Mouse (Mus musculus) MEL (cell line): ENCODE results near the gene Sema4f. TPM values are rescaled to one million over a fixed set of nuclear protein-coding genes. Genes with fewer than 3 reads are reported as not detected.
A peak's percentile ranks its signal among the peaks of the same experiment; 100 is the strongest.

ENCODE experiments used
- DNase-seq: peaks from one replicate; pipeline ENCODE4 v3.0.0; 2011; ENCODE audit warnings: low read depth, low spot score
- H3K27ac ChIP-seq: 2 replicates; pipeline ENCODE4 v1.5.1; 2012; ENCODE audit warnings: low read depth, mild to moderate bottlenecking, control low read depth, low read length, moderate library complexity; ENCODE audit not compliant: control insufficient read depth
- H3K27me3 ChIP-seq, 2 experiments: fragments of 150-350 bp in 1 of 2; sonication (generic) in 1 of 2; 2 replicates each; pipeline ENCODE4 v1.6.1; 2012; ENCODE audit warnings: low read length in 2 of 2, mild to moderate bottlenecking in 2 of 2, improper control_type of control experiment in 1 of 2, moderate library complexity in 1 of 2; ENCODE audit not compliant: insufficient read depth in 2 of 2, control insufficient read depth in 1 of 2
- H3K36me3 ChIP-seq, 2 experiments: 2 replicates each; pipeline ENCODE4 v1.6.1; 2012 to 2014; ENCODE audit warnings: low read length in 2 of 2, improper control_type of control experiment in 1 of 2, inconsistent platforms in 1 of 2, mild to moderate bottlenecking in 1 of 2; ENCODE audit not compliant: insufficient read depth in 2 of 2, control insufficient read depth in 1 of 2
- H3K4me1 ChIP-seq, 2 experiments: fragments of 150-350 bp in 1 of 2; sonication (generic) in 1 of 2; 2 replicates each; pipeline ENCODE4 v1.6.1; 2012; ENCODE audit warnings: low read length in 2 of 2, improper control_type of control experiment in 1 of 2, mild to moderate bottlenecking in 1 of 2; ENCODE audit not compliant: insufficient read depth in 2 of 2, control insufficient read depth in 1 of 2
- H3K4me3 ChIP-seq, 2 experiments: fragments of 150-350 bp in 1 of 2; sonication (generic) in 1 of 2; 2 replicates each; pipeline ENCODE4 v1.5.1; 2012; ENCODE audit warnings: low read depth in 2 of 2, low read length in 2 of 2, mild to moderate bottlenecking in 2 of 2, moderate library complexity in 2 of 2, control low read depth in 1 of 2, improper control_type of control experiment in 1 of 2; ENCODE audit not compliant: control insufficient read depth in 1 of 2, insufficient read depth in 1 of 2
- H3K79me2 ChIP-seq: 2 replicates; pipeline ENCODE4 v1.6.1; 2012; ENCODE audit warnings: mild to moderate bottlenecking, low read length, moderate library complexity; ENCODE audit not compliant: control insufficient read depth, poor library complexity, insufficient read depth
- H3K9ac ChIP-seq: 2 replicates; pipeline ENCODE4 v1.6.1; 2012; ENCODE audit warnings: low read depth, mild to moderate bottlenecking, control low read depth, low read length, moderate library complexity; ENCODE audit not compliant: control insufficient read depth, poor library complexity, severe bottlenecking
- H3K9me3 ChIP-seq: fragments of 150-350 bp; sonication (generic); replicated peaks from 2 replicates; pipeline ENCODE4 v1.6.1; 2012; ENCODE audit warnings: mild to moderate bottlenecking, low read length, improper control_type of control experiment, moderate library complexity; ENCODE audit not compliant: insufficient read depth
- BHLHE40 ChIP-seq: IDR thresholded peaks from 2 replicates; pipeline ENCODE4 v1.6.1; 2012; ENCODE audit warnings: low read depth, mild to moderate bottlenecking, inconsistent platforms, low read length, improper control_type of control experiment, borderline replicate concordance
- CHD1 ChIP-seq: IDR thresholded peaks from 2 replicates; pipeline ENCODE4 v1.6.1; 2012; ENCODE audit warnings: low read depth, mild to moderate bottlenecking, inconsistent platforms, low read length, improper control_type of control experiment
- CHD2 ChIP-seq: IDR thresholded peaks from 2 replicates; pipeline ENCODE4 v1.6.1; 2011; ENCODE audit warnings: low read length, improper control_type of control experiment
- CTCF ChIP-seq, 3 experiments: IDR thresholded peaks in 2 of 3; conservative IDR thresholded peaks in 1 of 3; 2 replicates each; pipeline ENCODE4 v1.5.1; 2011 to 2012; ENCODE audit warnings: low read length in 3 of 3, low read depth in 2 of 3, mild to moderate bottlenecking in 2 of 3, improper control_type of control experiment in 1 of 3, inconsistent platforms in 1 of 3, mixed read lengths in 1 of 3, moderate library complexity in 1 of 3; ENCODE audit not compliant: control insufficient read depth in 1 of 3, insufficient read depth in 1 of 3, poor library complexity in 1 of 3, severe bottlenecking in 1 of 3
- E2F4 ChIP-seq: IDR thresholded peaks from 2 replicates; pipeline ENCODE4 v1.6.1; 2011; ENCODE audit warnings: low read depth, low read length, improper control_type of control experiment, borderline replicate concordance
- ELF1 ChIP-seq: IDR thresholded peaks from 2 replicates; pipeline ENCODE4 v1.6.1; 2014; ENCODE audit warnings: low read depth, mild to moderate bottlenecking, inconsistent platforms, low read length, improper control_type of control experiment, moderate library complexity
- EP300 ChIP-seq, 2 experiments: IDR thresholded peaks; 2 replicates each; pipeline ENCODE4 v1.6.1; 2011; ENCODE audit warnings: improper control_type of control experiment in 2 of 2, low read length in 2 of 2, low read depth in 1 of 2, mild to moderate bottlenecking in 1 of 2
- ETS1 ChIP-seq: IDR thresholded peaks from 2 replicates; pipeline ENCODE4 v1.6.1; 2012; ENCODE audit warnings: low read depth, mild to moderate bottlenecking, inconsistent platforms, low read length, improper control_type of control experiment, moderate library complexity
- GABPA ChIP-seq: IDR thresholded peaks from 2 replicates; pipeline ENCODE4 v1.6.1; 2012; ENCODE audit warnings: low read depth, mild to moderate bottlenecking, inconsistent platforms, low read length, improper control_type of control experiment, moderate library complexity
- GATA1 ChIP-seq: IDR thresholded peaks from 2 replicates; pipeline ENCODE4 v1.6.1; 2011; ENCODE audit warnings: low read depth, low read length, improper control_type of control experiment
- JUND ChIP-seq: IDR thresholded peaks from 2 replicates; pipeline ENCODE4 v1.6.1; 2011; ENCODE audit warnings: low read depth, mild to moderate bottlenecking, improper control_type of control experiment, low read length
- MAX ChIP-seq: IDR thresholded peaks from 2 replicates; pipeline ENCODE4 v1.6.1; 2011; ENCODE audit warnings: low read length, improper control_type of control experiment
- MXI1 ChIP-seq: IDR thresholded peaks from 2 replicates; pipeline ENCODE4 v1.6.1; 2011; ENCODE audit warnings: mild to moderate bottlenecking, low read depth, low read length, improper control_type of control experiment
- MYC ChIP-seq: IDR thresholded peaks from 2 replicates; pipeline ENCODE4 v1.6.1; 2011; ENCODE audit warnings: low read depth, mild to moderate bottlenecking, low read length, improper control_type of control experiment, moderate library complexity
- NELFE ChIP-seq: IDR thresholded peaks from 2 replicates; pipeline ENCODE4 v1.6.1; 2011; ENCODE audit warnings: low read depth, low read length, improper control_type of control experiment
- NRF1 ChIP-seq: IDR thresholded peaks from 2 replicates; pipeline ENCODE4 v1.6.1; 2014; ENCODE audit warnings: low read depth, mild to moderate bottlenecking, inconsistent platforms, low read length, improper control_type of control experiment, moderate library complexity; ENCODE audit not compliant: poor library complexity, insufficient read depth, severe bottlenecking
- POLR2A ChIP-seq, 2 experiments: IDR thresholded peaks; 2 replicates each; pipeline ENCODE4 v1.6.1; 2011 to 2012; ENCODE audit warnings: low read length in 2 of 2, mild to moderate bottlenecking in 2 of 2, control low read depth in 1 of 2, improper control_type of control experiment in 1 of 2, low read depth in 1 of 2, moderate library complexity in 1 of 2; ENCODE audit not compliant: control insufficient read depth in 1 of 2, insufficient read depth in 1 of 2, poor library complexity in 1 of 2
- POLR2AphosphoS2 ChIP-seq: IDR thresholded peaks from 2 replicates; pipeline ENCODE4 v1.6.1; 2011; ENCODE audit warnings: low read length, improper control_type of control experiment
- POLR2AphosphoS5 ChIP-seq: IDR thresholded peaks from 2 replicates; pipeline ENCODE4 v1.6.1; 2012; ENCODE audit warnings: low read depth, borderline replicate concordance, mild to moderate bottlenecking, inconsistent platforms, low read length, moderate library complexity, mixed read lengths
- RAD21 ChIP-seq: IDR thresholded peaks from 2 replicates; pipeline ENCODE4 v1.6.1; 2011; ENCODE audit warnings: mild to moderate bottlenecking, low read depth, low read length, improper control_type of control experiment
- RCOR1 ChIP-seq: IDR thresholded peaks from 2 replicates; pipeline ENCODE4 v1.6.1; 2012; ENCODE audit warnings: low read depth, mild to moderate bottlenecking, inconsistent platforms, low read length, improper control_type of control experiment
- SMC3 ChIP-seq: IDR thresholded peaks from 2 replicates; pipeline ENCODE4 v1.6.1; 2011; ENCODE audit warnings: low read depth, low read length, improper control_type of control experiment
- TBP ChIP-seq: IDR thresholded peaks from 2 replicates; pipeline ENCODE4 v1.8.0; 2011; ENCODE audit warnings: low read depth, low read length, improper control_type of control experiment
- TCF12 ChIP-seq: IDR thresholded peaks from 2 replicates; pipeline ENCODE4 v1.6.1; 2014; ENCODE audit warnings: low read depth, mild to moderate bottlenecking, inconsistent platforms, low read length, improper control_type of control experiment, moderate library complexity
- UBTF ChIP-seq: IDR thresholded peaks from 2 replicates; pipeline ENCODE4 v1.6.1; 2012; ENCODE audit warnings: low read depth, mild to moderate bottlenecking, inconsistent platforms, low read length, improper control_type of control experiment, moderate library complexity, borderline replicate concordance; ENCODE audit not compliant: insufficient read depth
- USF1 ChIP-seq: IDR thresholded peaks from 2 replicates; pipeline ENCODE4 v1.6.1; 2014; ENCODE audit warnings: low read depth, mild to moderate bottlenecking, inconsistent platforms, low read length, improper control_type of control experiment, moderate library complexity
- USF2 ChIP-seq, 2 experiments: IDR thresholded peaks; 2 replicates each; pipeline ENCODE4 v1.6.1; 2011 to 2012; ENCODE audit warnings: improper control_type of control experiment in 2 of 2, low read length in 2 of 2, borderline replicate concordance in 1 of 2, inconsistent platforms in 1 of 2, low read depth in 1 of 2, mild to moderate bottlenecking in 1 of 2; ENCODE audit not compliant: insufficient read depth in 1 of 2
- ZC3H11A ChIP-seq: IDR thresholded peaks from 2 replicates; pipeline ENCODE4 v1.6.1; 2012; ENCODE audit warnings: low read depth, mild to moderate bottlenecking, inconsistent platforms, low read length, improper control_type of control experiment
- ZKSCAN1 ChIP-seq: IDR thresholded peaks from 2 replicates; pipeline ENCODE4 v1.6.1; 2012; ENCODE audit warnings: low read depth, mild to moderate bottlenecking, inconsistent platforms, low read length, improper control_type of control experiment, moderate library complexity
- ZMIZ1 ChIP-seq: IDR thresholded peaks from 2 replicates; pipeline ENCODE4 v1.6.1; 2012; ENCODE audit warnings: low read depth, mild to moderate bottlenecking, inconsistent platforms, low read length, improper control_type of control experiment, moderate library complexity
- polyA plus RNA-seq, 2 experiments: library from polyadenylated mRNA; stranded (reverse) in 1 of 2; unstranded in 1 of 2; fragments of >175 nt in 1 of 2; fragments of >200 nt in 1 of 2; gene quantifications; 2 replicates each; pipeline versions ENCODE4 v1.2.1 to v1.2.4; 2012; ENCODE audit warnings: low replicate concordance in 2 of 2, low read depth in 1 of 2; ENCODE audit not compliant: insufficient read length in 2 of 2, insufficient read depth in 1 of 2, missing spikeins in 1 of 2
- total RNA-seq: library from RNA; depleted of rRNA; stranded (reverse); fragments of 300-350 nt; gene quantifications from 2 replicates; pipeline ENCODE4 v1.2.3, GENCODE M21; 2012

Sema4f gene
- total and polyA plus RNA-seq, 3 experiments: 0.01 to 0.04 TPM; not detected in 1

DNA sequence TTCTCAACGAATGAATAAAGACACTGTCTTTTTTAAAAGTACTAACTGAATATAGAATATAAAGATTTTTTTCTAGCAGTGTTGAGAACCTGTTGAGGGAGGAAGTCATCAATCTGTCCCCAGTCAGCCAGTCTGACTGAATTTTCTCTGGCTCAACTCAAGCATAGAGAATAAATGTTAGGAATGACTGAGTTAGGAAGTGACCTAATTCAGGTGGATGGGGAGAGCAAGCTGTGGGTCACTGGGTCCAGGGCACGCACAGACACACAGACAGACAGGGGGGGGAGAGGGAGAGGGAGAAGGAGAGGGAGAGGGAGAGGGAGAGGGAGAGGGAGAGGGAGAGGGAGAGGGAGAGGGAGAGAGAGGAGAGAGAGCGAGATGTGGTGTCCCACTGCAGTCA lies 46.2 kb downstream of the Sema4f start:
- Histone ChIP-seq H3K9me3 (no peaks in the 10 kb centered on the region), H3K4me3 (no peak overlapping the region), H3K27ac (no peak overlapping the region), H3K4me1 (no peaks in the 10 kb centered on the region), H3K79me2 (no peaks in the 10 kb centered on the region), H3K27me3 (peaks cover 0 to 2% of the 10 kb centered on the region in 2 experiments; a peak in 1 of 4 replicates), H3K9ac (no peak overlapping the region), H3K36me3 (no peaks in the 10 kb centered on the region)
- no peak for DNase-seq
- TF ChIP-seq NRF1 (no peak), ETS1 (no peak), NELFE (no peak), POLR2A (IDR thresholded peaks at IDR 0.05; ENCODE audit: control insufficient read depth in 1 of 2, insufficient read depth in 1 of 2, low read depth in 1 of 2, low read length in 2 of 2, poor library complexity in 1 of 2) (no peak), ZKSCAN1 (no peak), ZMIZ1 (no peak), USF1 (no peak), EP300 (IDR thresholded peaks at IDR 0.05; ENCODE audit: low read depth in 1 of 2, low read length in 2 of 2) (no peak), RCOR1 (no peak), GATA1 (no peak), USF2 (IDR thresholded peaks at IDR 0.05; ENCODE audit: borderline replicate concordance in 1 of 2, insufficient read depth in 1 of 2, low read depth in 1 of 2, low read length in 2 of 2) (no peak), MYC (no peak), CHD2 (no peak), MAX (no peak), BHLHE40 (no peak), GABPA (no peak)

DNA sequence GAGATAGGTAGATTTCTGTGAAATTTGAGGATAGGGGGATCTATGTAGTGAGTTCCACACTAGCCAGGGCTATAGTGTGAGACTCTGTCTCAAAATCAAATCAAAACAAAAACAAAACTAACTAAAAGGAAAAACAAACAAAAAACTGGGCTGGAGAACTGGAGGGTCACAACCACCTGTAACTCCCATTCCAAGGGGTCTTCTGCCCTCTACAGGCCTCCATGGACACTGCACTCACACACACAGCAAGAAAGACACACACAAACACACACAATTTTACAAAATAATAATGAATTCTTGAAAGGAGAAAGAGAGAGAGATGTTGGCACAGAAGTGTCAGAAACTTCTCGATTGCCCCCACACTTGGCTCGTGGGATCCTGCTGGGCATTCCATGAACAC lies 47.0 kb downstream of the Sema4f start:
- peak; percentile 60 for DNase-seq
- H3K79me2 ChIP-seq: no peaks in the 10 kb centered on the region
- H3K27me3 ChIP-seq: peaks cover 0 to 2% of the 10 kb centered on the region in 2 experiments; a peak in 1 of 4 replicates
- H3K9me3 ChIP-seq: no peaks in the 10 kb centered on the region
- no peak overlapping the region for H3K27ac ChIP-seq
- H3K9ac ChIP-seq: no peak overlapping the region
- no peaks in the 10 kb centered on the region for H3K36me3 ChIP-seq
- H3K4me1 ChIP-seq: no peaks in the 10 kb centered on the region
- H3K4me3 ChIP-seq: no peak overlapping the region
- TF ChIP-seq MYC (no peak), JUND (no peak), UBTF (no peak), TCF12 (no peak), MAX (no peak), CHD1 (no peak), CTCF (IDR thresholded peaks at IDR 0.05 in 2 of 3, conservative IDR thresholded peaks at IDR 0.05 in 1 of 3; ENCODE audit: control insufficient read depth in 1 of 3, insufficient read depth in 1 of 3, low read depth in 2 of 3, low read length in 3 of 3, poor library complexity in 1 of 3, severe bottlenecking in 1 of 3) (peak; percentile 65 to 87 (median 84)), E2F4 (no peak), RAD21 (peak; percentile 90), ELF1 (no peak), ETS1 (no peak), USF2 (IDR thresholded peaks at IDR 0.05; ENCODE audit: borderline replicate concordance in 1 of 2, insufficient read depth in 1 of 2, low read depth in 1 of 2, low read length in 2 of 2) (no peak), POLR2AphosphoS2 (no peak), POLR2AphosphoS5 (no peak), SMC3 (peak; percentile 76), ZMIZ1 (no peak), USF1 (no peak), MXI1 (no peak), GABPA (no peak), NELFE (no peak), NRF1 (no peak), TBP (no peak), BHLHE40 (no peak), ZC3H11A (peak; percentile 89), ZKSCAN1 (no peak), RCOR1 (no peak)
